Mouse (Mus musculus) adrenal gland (tissue): ENCODE data around the gene Gm45618.

Experiments used
- intact Hi-C: fragments of 180-260 bp; cut with DNase I; formaldehyde crosslinking; loops from one replicate; pipeline ENCODE4 v1.15.1; 2025

Gene Gm45618

GRCm38 (mm10) chr7:142070458-142071211 lies 49.9 kb downstream of the Gm45618 start:
- intact Hi-C loops = loop anchor here (1.0 kb wide), 1 partner anchor 27 kb away; no protein-coding TSS in a partner anchor
